Mouse (Mus musculus) right cerebral cortex, postnatal 14 days (tissue): Measurements from ENCODE around the gene Triml2.

ENCODE experiments used
- DNase-seq: peaks from one replicate; pipeline ENCODE4 v3.0.0; 2022

Gene Triml2

DNA sequence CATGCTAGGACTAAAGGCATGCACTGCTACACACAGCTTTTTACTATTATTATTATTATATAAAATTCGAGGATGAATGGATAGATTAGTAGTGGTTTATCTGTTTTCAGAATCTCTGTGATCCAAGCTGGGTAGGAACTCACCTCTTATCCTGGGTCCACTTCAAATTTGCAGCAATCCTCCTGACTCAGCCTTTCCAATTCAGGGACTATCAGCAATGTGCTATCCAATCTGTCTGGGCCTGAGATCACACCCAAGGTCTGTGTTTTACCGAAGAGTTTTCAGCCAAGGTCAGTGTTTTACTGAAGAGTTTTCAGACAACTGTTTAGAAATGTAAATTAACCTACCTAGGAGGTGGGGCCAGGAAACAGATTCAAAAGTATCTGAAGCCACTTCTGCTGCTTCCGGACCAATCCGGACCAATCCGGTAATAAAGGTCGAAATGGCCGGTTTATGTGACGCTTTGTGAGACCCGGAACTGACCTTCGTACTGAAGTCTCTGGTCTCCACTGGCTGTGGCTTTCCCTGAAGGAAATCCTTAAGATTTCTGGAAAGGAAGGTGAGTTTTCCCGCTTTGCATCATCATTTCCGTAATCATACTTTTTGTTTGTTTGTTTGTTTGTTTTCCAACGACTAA lies at the start of gene Triml2:
Gene Triml2 (plus strand): TSS at position 488 of the 637 bp plus-strand sequence.
- no peak for DNase-seq

DNA sequence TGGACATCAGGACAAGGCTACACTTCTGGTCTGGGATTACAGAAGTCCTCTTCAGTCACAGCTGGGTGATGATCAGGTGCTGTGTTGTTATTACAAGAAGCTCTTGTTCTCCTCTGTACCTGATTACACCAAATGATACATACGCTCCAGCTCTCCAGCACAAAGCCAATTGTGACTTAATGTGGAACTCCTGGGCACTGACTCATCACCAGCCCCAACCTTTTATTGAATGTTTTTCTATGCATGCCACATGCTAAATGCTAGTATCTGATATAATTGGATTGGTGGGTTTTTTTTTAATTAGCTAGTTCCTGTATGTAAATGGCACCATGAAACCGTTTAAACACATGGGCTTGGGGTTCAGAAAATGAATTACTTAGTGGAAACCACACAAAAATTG lies 39.0 kb upstream of the Triml2 start, which contains the start of gene Triml1:
Gene Triml1 (minus strand): TSS at position 101 of the 400 bp plus-strand sequence.
- no peak for DNase-seq

DNA sequence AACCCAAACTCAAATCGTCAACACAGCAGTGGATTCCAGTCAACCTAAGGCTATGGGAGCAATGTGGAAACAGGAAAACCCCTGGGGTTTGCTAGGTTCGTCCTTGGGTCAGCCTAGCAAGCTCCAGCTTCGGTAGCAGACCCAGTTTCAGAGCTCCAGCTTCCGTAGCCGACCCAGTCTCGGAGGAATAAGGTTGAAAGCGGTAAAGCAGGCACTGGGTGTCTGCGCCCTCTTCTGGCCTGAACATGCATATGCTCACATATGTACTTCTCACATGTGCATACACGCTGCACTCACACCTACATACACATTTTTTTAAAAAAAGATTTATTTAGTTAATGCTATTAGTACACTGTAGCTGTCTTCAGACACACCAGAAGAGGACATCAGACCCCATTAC lies 31.0 kb upstream of the Triml2 start:
- DNase-seq, result no peak

DNA sequence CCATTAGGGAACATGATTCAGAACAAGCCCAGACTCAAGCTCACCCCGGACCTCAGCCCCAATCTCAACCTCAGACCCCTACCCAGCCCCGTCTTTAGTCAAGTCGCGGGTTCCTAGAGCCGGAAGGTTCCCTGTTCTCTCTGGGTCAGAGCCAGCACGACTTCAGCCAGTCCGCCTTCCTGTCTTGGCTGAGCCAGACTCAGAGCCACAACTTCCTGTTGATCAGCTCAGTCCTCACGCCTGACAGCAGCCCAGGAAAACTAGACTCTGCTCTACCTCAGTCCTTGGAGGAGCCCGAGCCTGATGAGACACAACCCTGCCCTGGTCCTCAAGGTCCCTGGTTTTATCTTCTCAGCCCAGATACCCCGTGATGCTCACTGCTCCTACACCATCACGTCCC lies 17.1 kb upstream of the Triml2 start:
- no peak for DNase-seq

DNA sequence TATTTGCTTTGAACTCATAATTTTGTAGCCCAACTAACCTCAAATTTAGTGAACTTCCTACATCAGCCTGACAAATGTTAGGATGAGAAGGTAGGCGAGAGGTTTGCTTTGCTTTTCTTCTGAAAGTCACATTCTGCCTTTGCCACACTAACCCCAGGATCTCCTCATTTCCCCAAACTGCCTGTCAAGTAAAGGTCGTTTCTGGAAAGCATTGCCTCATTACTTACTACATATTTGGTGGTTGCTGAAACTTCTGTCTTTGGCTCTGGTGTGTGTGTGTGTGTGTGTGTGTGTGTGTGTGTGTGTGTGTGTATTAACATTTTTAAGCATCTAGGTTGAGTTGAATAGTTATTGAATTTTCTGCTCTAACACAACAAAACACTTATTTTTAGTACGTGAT lies 15.9 kb upstream of the Triml2 start:
- DNase-seq, result no peak

DNA sequence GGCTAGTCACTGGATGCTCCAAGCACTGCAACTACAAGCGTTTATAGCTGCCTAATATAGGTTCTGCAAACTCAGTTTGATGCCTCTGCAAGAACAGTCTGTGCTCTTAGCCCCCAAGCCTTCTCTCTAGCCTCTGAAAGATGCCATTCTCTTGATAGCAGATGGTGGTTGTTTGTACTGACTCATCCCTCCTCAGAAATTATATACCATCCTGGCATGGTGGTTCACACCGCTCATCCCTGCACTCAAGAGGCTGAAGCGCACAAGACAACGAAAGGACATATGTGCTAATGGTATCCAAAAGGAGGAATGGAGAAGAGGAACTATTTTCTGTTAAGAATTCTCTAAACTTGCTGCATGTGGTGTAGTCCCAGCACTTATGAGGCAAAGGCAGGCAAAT lies 12.3 kb upstream of the Triml2 start:
- DNase-seq, result no peak

DNA sequence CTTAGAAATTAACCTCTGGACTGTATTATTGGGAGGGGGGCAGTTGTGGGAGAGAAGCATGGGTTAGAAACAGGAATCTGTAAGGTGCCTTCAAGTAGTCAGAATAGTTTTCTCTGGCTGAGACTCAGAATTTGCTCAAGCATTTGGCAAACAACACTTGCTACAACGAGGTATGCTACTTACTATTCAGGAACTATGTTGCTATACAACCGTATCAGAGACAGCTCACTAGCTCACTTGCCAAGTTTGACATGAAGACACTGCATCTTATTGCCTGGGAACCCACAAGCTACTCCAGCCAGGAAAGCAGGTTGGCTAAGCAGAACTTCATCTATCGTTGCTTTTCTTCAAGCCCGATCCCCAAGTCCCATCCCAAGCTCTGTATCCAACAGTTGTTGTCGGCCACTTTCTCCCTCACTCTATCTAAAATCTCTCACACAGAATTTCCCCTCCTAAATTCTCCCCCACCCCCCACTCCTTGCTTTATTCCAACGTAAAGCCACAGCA lies 11.0 kb upstream of the Triml2 start:
- no peak for DNase-seq

DNA sequence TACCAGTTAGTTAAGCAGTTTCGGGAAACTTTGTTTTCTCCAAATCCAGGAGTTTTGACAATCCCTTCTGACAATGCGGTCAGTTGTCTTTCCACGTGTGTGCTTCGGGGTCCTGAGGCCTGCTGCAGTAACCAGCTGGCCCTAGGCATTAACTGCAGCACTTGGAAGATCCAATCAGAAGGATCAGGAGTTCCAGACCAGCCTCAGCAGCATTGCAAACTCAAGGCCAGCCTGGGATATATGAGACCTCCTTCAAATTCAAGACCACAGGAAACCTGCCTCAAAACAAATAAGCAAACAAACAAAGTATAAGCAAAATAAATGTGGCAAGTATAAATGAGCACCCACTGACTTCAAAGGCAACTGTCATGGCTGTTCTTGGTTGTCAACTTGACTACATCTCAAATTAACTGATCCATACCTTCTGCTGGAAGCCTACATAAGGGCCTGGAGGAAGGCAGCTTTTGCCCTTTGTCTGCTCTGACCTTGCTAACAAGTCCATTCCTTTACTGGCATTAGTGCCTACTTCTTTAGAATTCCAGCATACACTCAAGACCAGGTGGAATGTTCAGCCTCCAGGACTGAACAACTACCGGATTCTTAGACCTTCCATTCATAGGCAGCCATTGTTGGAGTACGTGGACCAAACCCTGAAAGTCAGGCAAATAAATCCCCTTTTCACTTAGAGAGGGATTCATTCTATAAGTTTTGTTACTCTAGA lies 3.4 kb upstream of the Triml2 start:
- DNase-seq, result no peak

DNA sequence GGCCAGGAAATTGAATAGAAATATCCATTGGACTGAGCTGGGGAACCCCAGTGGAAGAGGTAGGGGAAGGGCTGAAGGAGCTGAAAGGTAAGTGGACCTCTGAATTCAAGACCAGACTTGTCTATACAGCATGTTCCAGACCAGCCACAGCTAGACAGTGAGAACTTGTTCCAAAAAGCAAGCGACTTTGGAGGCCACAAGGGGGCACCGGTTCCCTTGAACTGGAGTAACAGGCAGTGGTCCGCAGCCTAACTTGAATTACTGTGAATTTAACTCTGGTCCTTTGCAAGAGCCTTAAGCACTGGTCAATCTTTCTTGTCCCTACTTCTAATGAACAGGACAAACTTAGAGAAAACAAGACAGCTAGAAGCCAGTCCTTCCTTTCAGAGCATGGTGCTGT lies 2.1 kb upstream of the Triml2 start:
- no peak for DNase-seq

DNA sequence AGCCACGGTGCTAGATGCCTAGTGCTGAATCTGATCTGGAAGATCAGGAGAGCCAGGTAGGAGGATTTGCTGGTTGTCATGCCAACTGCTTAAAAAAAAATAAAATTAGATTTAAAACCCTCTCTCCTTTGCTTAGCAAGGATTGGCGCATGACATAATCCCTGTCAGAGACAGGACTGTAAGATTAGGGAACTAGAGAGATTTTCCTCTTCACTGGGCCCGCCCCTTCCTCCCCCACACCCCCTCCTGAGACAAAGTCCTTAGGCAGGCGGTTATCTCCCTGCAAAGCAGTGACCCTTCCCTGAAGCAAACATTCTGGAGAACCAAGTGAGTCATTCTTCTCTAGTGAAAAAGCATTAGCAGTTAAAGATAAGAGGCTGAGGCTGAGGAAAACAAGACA lies 1.2 kb upstream of the Triml2 start:
- no peak for DNase-seq

DNA sequence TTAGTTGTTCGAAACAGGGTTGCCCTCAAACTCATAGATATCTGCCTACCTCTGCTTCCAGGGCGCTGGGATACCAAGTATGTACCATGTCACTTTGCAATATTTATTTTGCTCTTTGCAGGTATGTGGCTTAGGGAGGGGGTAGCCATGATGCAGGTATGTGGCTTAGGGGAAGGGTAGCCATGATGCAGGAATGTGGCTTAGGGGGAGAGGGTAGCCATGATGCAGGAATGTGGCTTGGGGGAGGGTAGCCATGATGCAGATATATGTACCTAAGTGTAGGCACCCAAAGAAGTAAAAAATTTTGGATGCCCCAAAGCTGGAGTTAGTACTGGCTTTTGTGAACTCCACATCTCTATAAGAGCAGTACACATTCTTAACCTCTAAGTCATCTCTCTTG lies 1.9 kb downstream of the Triml2 start:
- no peak for DNase-seq

DNA sequence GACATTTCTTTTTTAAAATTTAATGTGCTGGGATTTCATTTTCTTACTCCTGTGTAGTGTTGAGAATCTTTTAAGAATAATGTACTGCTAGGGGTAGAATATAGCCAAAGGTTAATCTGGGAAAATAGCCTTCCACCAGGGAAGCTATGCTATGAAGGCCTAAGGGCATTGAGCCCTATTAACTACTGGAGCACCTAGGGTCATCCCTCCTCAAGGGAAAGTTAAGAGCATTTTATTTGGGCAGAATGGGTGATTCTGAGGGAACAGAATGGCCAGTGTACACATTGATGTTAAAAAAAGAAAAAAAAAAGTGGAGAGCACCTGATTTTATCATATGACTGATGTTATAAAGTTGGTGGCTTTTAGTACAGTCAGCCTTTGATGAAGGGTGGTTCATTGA lies 35.2 kb downstream of the Triml2 start:
- no peak for DNase-seq

DNA sequence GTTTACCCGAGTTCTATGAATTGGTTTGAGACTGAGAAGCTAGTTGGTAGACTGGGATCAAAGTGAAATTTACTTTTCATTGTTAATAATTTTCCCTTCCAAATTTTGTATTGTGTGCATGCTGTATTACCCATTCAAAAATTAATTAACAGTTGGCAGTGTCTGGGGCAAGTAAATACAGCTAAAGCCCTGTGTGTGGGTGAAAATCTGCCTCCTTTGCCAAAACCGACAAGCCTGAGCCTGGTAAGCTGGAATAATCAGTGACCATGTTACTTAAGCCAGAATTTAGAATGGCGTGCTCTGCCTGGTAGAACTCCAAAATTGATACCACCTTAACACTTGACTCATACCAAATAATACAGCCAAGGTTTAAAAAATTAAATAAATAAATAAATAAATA lies 63.0 kb downstream of the Triml2 start:
- DNase-seq, result no peak
